ENCODE assay signal across 32 mouse cellular contexts in genomic region chr4:108724102-108724501, GRCm38 (mm10). TPM values are rescaled to one million over a fixed set of nuclear protein-coding genes. Genes with fewer than 3 reads are reported as not detected.
"Had no signal": no experiment of that assay in that cellular context is flagged by ENCODE, and none has a peak within 500 bp of the region (broad histone marks: within the 10 kb centered on the region; RNA-seq: fewer than 3 reads in every experiment).

No protein-coding gene starts in this region.

- H3K4me3 ChIP-seq: limb, embryonic 10.5 days; limb, embryonic 12.5 days; limb, embryonic 13.5 days; limb, embryonic 15.5 days; liver, embryonic 12.5 days; liver, embryonic 13.5 days; liver, embryonic 15.5 days; lung, embryonic 15.5 days; megakaryocyte, embryonic 14.5 days; midbrain, embryonic 10.5 days; midbrain, embryonic 12.5 days; midbrain, embryonic 13.5 days; midbrain, embryonic 15.5 days; myocyte had no signal

- H3K4me1 ChIP-seq: limb, embryonic 10.5 days; limb, embryonic 12.5 days; limb, embryonic 13.5 days; limb, embryonic 15.5 days; liver, embryonic 12.5 days; liver, embryonic 13.5 days; liver, embryonic 15.5 days; lung, embryonic 15.5 days; megakaryocyte, embryonic 14.5 days; midbrain, embryonic 10.5 days; midbrain, embryonic 12.5 days; midbrain, embryonic 13.5 days; midbrain, embryonic 15.5 days had no signal

- H3K27me3 ChIP-seq: limb, embryonic 12.5 days; limb, embryonic 13.5 days; limb, embryonic 15.5 days; liver, embryonic 12.5 days; liver, embryonic 13.5 days; liver, embryonic 15.5 days; lung, embryonic 15.5 days; midbrain, embryonic 12.5 days; midbrain, embryonic 13.5 days; midbrain, embryonic 15.5 days had no signal

- H3K4me2 ChIP-seq: limb, embryonic 12.5 days; limb, embryonic 13.5 days; limb, embryonic 15.5 days; liver, embryonic 11.5 days; liver, embryonic 12.5 days; liver, embryonic 13.5 days; liver, embryonic 15.5 days; lung, embryonic 14.5 days; lung, embryonic 15.5 days; midbrain, embryonic 11.5 days; midbrain, embryonic 12.5 days; midbrain, embryonic 13.5 days; midbrain, embryonic 15.5 days had no signal

- H3K9me3 ChIP-seq: limb, embryonic 10.5 days; limb, embryonic 12.5 days; limb, embryonic 13.5 days; limb, embryonic 15.5 days; liver, embryonic 12.5 days; liver, embryonic 13.5 days; liver, embryonic 15.5 days; lung, embryonic 15.5 days; megakaryocyte, embryonic 14.5 days; midbrain, embryonic 10.5 days; midbrain, embryonic 12.5 days; midbrain, embryonic 13.5 days; midbrain, embryonic 15.5 days had no signal

- ATAC-seq: liver, embryonic 12.5 days; liver, postnatal 0 days; lung, postnatal 0 days; midbrain, embryonic 13.5 days; midbrain, embryonic 15.5 days; midbrain, embryonic 16.5 days had no signal

- DNase-seq: left cerebral cortex, postnatal 4 days; liver; liver, embryonic 13.5 days; liver, postnatal 0 days; lung, adult 18-20 months; lung, adult 2 months; lung, embryonic 14.5 days; lung, postnatal 10 days; lung, postnatal 14 days; lung, postnatal 36 days; lung, postnatal 4 days; midbrain, embryonic 14.5 days had no signal

- H3K36me3 ChIP-seq: liver, embryonic 12.5 days; liver, embryonic 13.5 days; liver, embryonic 15.5 days; lung, embryonic 15.5 days; midbrain, embryonic 15.5 days had no signal

- H3K9ac ChIP-seq: limb, embryonic 12.5 days; limb, embryonic 13.5 days; limb, embryonic 15.5 days; liver, embryonic 12.5 days; liver, embryonic 13.5 days; liver, embryonic 14.5 days; liver, embryonic 15.5 days; liver, postnatal 0 days; lung, embryonic 14.5 days; lung, embryonic 15.5 days; midbrain, embryonic 12.5 days; midbrain, embryonic 13.5 days; midbrain, embryonic 15.5 days had no signal

- H3K27ac ChIP-seq: limb, embryonic 10.5 days; limb, embryonic 12.5 days; limb, embryonic 13.5 days; limb, embryonic 15.5 days; liver, embryonic 12.5 days; liver, embryonic 13.5 days; liver, embryonic 14.5 days; liver, embryonic 15.5 days; lung, embryonic 15.5 days; macrophage; midbrain, embryonic 10.5 days; midbrain, embryonic 12.5 days; midbrain, embryonic 13.5 days; midbrain, embryonic 15.5 days had no signal

RNA-seq across cellular contexts. Expression of gene 3110021N24Rik, which starts 4.7 kb away (rescaled TPM):
- polyA plus RNA-seq: liver, adult 2 months; macrophage had no signal
